Mouse (Mus musculus): ENCODE results near the gene Trp53bp1. TPM values are rescaled to one million over a fixed set of nuclear protein-coding genes. Genes with fewer than 3 reads are reported as not detected.

Trp53bp1 gene
- total RNA-seq, 2 experiments from 2014 or later = 66.8 to 67.9 TPM

Other genes starting within 250 kb of the Trp53bp1 start
- gene Epb42, start 234.3 kb downstream of the Trp53bp1 start, total RNA-seq (2021) = under 1 TPM; 0.48 to 0.61 TPM
- gene Tgm5, start 185.6 kb downstream of the Trp53bp1 start, total RNA-seq (2021) = not detected
- gene Tgm7, start 161.6 kb downstream of the Trp53bp1 start, total RNA-seq (2021) = not detected
- 10 to 100 TPM; 11.8 to 12.3 TPM for gene Adal, start 131.0 kb downstream of the Trp53bp1 start, total RNA-seq (2021)
- 10 to 100 TPM; 11.2 to 14.3 TPM for gene Lcmt2, start 130.8 kb downstream of the Trp53bp1 start, total RNA-seq (2021)
- gene Tubgcp4, start 100.8 kb downstream of the Trp53bp1 start, total RNA-seq (2021) = 10 to 100 TPM; 23.5 to 23.8 TPM
- gene Zscan29, start 100.3 kb downstream of the Trp53bp1 start, total RNA-seq (2021) = 1 to 10 TPM; 7.6 to 8.3 TPM
- 10 to 100 TPM; 16.5 to 18.2 TPM for gene Map1a, start 18.2 kb upstream of the Trp53bp1 start, total RNA-seq (2021)
- 10 to 100 TPM; 22.4 to 22.8 TPM for gene Ppip5k1, start 84.0 kb upstream of the Trp53bp1 start, total RNA-seq (2021)
- 1 to 10 TPM; 1.1 to 2.9 TPM for gene Ckmt1, start 86.3 kb upstream of the Trp53bp1 start, total RNA-seq (2021)
- gene Strc, start 115.8 kb upstream of the Trp53bp1 start, total RNA-seq (2021) = not detected
- 100 to 1,000 TPM; 200 to 203 TPM for gene Pdia3, start 142.4 kb upstream of the Trp53bp1 start, total RNA-seq (2021)
- gene Catsper2, start 142.4 kb upstream of the Trp53bp1 start, total RNA-seq (2021) = 1 to 10 TPM; 3.3 to 3.7 TPM
- gene Ell3, start 172.9 kb upstream of the Trp53bp1 start, total RNA-seq (2021) = under 1 TPM in 1 of 2 experiments, not detected in 1; 0.31 TPM
- 100 to 1,000 TPM; 350 to 387 TPM for gene Serf2, start 177.8 kb upstream of the Trp53bp1 start, total RNA-seq (2021)
- gene Hypk, start 181.9 kb upstream of the Trp53bp1 start, total RNA-seq (2021) = 10 to 100 TPM; 23.4 to 26.1 TPM
- under 1 TPM; 0.16 to 0.19 TPM for gene Serinc4, start 185.4 kb upstream of the Trp53bp1 start, total RNA-seq (2021)
- gene Mfap1b, start 202.7 kb upstream of the Trp53bp1 start, total RNA-seq (2021) = 10 to 100 TPM; 21.6 to 24.5 TPM
- 10 to 100 TPM; 25.2 to 27.4 TPM for gene Mfap1a, start 235.3 kb upstream of the Trp53bp1 start, total RNA-seq (2021)
- gene Wdr76, start 235.3 kb upstream of the Trp53bp1 start, total RNA-seq (2021) = 10 to 100 TPM; 11.1 to 12.9 TPM

All from heart, postnatal 4 days (tissue).